Comparison of ENCODE assay signal across 18 mouse cellular contexts in the genomic region with DNA sequence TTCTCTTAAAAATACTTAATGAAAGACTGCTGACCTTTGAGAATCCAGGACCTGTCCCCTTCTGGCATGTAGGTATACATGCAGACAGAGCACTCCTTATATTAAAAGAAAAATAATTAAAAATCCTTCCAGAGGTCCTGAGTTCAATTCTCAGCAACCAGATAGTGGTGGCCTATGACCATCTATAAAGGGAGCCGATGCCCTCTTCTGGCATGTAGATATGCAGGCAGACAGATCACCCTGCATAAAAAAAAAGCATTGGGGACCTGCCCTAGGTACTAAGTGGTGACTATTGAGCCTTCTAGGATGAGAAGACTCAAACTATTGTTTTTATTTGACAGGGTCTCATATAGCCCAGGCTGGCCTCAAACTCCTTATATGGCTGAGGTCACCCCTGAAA. TPM values are rescaled to one million over a fixed set of nuclear protein-coding genes. Genes with fewer than 3 reads are reported as not detected.
"Had no signal": no experiment of that assay in that cellular context is flagged by ENCODE, and none has a peak within 500 bp of the region (broad histone marks: within the 10 kb centered on the region; RNA-seq: fewer than 3 reads in every experiment).

No protein-coding gene starts in this region.

- H3K27ac ChIP-seq: limb, embryonic 10.5 days; liver, embryonic 12.5 days; lung, embryonic 15.5 days; midbrain, embryonic 12.5 days; neural tube, embryonic 13.5 days had no signal

- H3K9me3 ChIP-seq: limb, embryonic 10.5 days; liver, embryonic 12.5 days; lung, embryonic 15.5 days; midbrain, embryonic 12.5 days; neural tube, embryonic 13.5 days had no signal

- H3K9ac ChIP-seq: liver, embryonic 12.5 days; lung, embryonic 15.5 days; midbrain, embryonic 12.5 days; neural tube, embryonic 13.5 days had no signal

- H3K4me1 ChIP-seq: midbrain, embryonic 12.5 days had no signal

- ATAC-seq: liver, embryonic 12.5 days; midbrain, embryonic 16.5 days had no signal

- H3K27me3 ChIP-seq: liver, embryonic 12.5 days; lung, embryonic 15.5 days; midbrain, embryonic 12.5 days; neural tube, embryonic 13.5 days had no signal

- H3K4me2 ChIP-seq: liver, embryonic 12.5 days; lung, embryonic 15.5 days; midbrain, embryonic 12.5 days; neural tube, embryonic 13.5 days had no signal

- DNase-seq: kidney, adult 11 months; kidney, adult 9 months; kidney, postnatal 10 days; layer of hippocampus, adult 9-11 months; layer of hippocampus, postnatal 36 days; right cerebral cortex, postnatal 14 days; thymus, adult 18-20 months; thymus, postnatal 14 days had no signal

- H3K4me3 ChIP-seq: limb, embryonic 10.5 days; liver, embryonic 12.5 days; lung, embryonic 15.5 days; midbrain, embryonic 12.5 days; neural tube, embryonic 13.5 days had no signal

RNA-seq across cellular contexts. Expression of a gene that starts 20.8 kb away (rescaled TPM):
- total RNA-seq: layer of hippocampus, postnatal 36 days; left cerebral cortex, postnatal 10 days; megakaryocyte-erythroid progenitor cell, adult 5-6 weeks had no signal
- polyA plus RNA-seq: limb, embryonic 10.5 days; limb, embryonic 14.5 days; liver, embryonic 12.5 days; liver, embryonic 16.5 days; midbrain, embryonic 12.5 days; midbrain, embryonic 16.5 days; neural tube, embryonic 13.5 days had no signal
